Mouse (Mus musculus): ENCODE measurements around the gene Babam2.

The Babam2 gene

GRCm38 (mm10) chr5:31713841-31714264 is 16.4 kb downstream of the Babam2 start:
- DNase-seq (ENCODE audit: low spot score), result no peak

- DNase-seq (ENCODE audit: low spot score), result no peak
These were observed 18.1 kb downstream of the Babam2 start for GRCm38 (mm10) chr5:31715486-31716150.

GRCm38 (mm10) chr5:31724519-31724918 is 27.0 kb downstream of the Babam2 start:
- no peak for DNase-seq (ENCODE audit: low spot score)

- no peak for DNase-seq (ENCODE audit: low spot score)
These were observed 28.4 kb downstream of the Babam2 start for GRCm38 (mm10) chr5:31725885-31726284.

GRCm38 (mm10) chr5:31727456-31727855 is 30.0 kb downstream of the Babam2 start:
- DNase-seq (ENCODE audit: low spot score), result no peak

GRCm38 (mm10) chr5:31732644-31733338 is 35.3 kb downstream of the Babam2 start:
- no peak for DNase-seq (ENCODE audit: low spot score)

GRCm38 (mm10) chr5:31741931-31742330 is 44.4 kb downstream of the Babam2 start:
- no peak for DNase-seq (ENCODE audit: low spot score)

- no peak for DNase-seq (ENCODE audit: low spot score)
These were observed 45.1 kb downstream of the Babam2 start for GRCm38 (mm10) chr5:31742521-31743031.

- DNase-seq (ENCODE audit: low spot score), result no peak
These were observed 51.9 kb downstream of the Babam2 start for GRCm38 (mm10) chr5:31749401-31749800.

GRCm38 (mm10) chr5:31750231-31750925 is 52.9 kb downstream of the Babam2 start:
- no peak for DNase-seq (ENCODE audit: low spot score)

GRCm38 (mm10) chr5:31750955-31751354 is 53.5 kb downstream of the Babam2 start:
- no peak for DNase-seq (ENCODE audit: low spot score)

- no peak for DNase-seq (ENCODE audit: low spot score)
These were observed 57.1 kb downstream of the Babam2 start for GRCm38 (mm10) chr5:31754634-31755033.

GRCm38 (mm10) chr5:31755255-31755654 is 57.8 kb downstream of the Babam2 start:
- no peak for DNase-seq (ENCODE audit: low spot score)

GRCm38 (mm10) chr5:31758310-31759091 is 61.0 kb downstream of the Babam2 start:
- no peak for DNase-seq (ENCODE audit: low spot score)

GRCm38 (mm10) chr5:31761836-31762235 is 64.4 kb downstream of the Babam2 start:
- no peak for DNase-seq (ENCODE audit: low spot score)

- no peak for DNase-seq (ENCODE audit: low spot score)
These were observed 65.3 kb downstream of the Babam2 start for GRCm38 (mm10) chr5:31762773-31763172.

- no peak for DNase-seq (ENCODE audit: low spot score)
These were observed 68.3 kb downstream of the Babam2 start for GRCm38 (mm10) chr5:31765824-31766223.

GRCm38 (mm10) chr5:31766841-31767542 is 69.5 kb downstream of the Babam2 start:
- DNase-seq (ENCODE audit: low spot score), result no peak

GRCm38 (mm10) chr5:31771486-31771885 is 74.0 kb downstream of the Babam2 start:
- DNase-seq (ENCODE audit: low spot score), result no peak

- DNase-seq (ENCODE audit: low spot score), result no peak
These were observed 74.4 kb downstream of the Babam2 start for GRCm38 (mm10) chr5:31771921-31772320.

GRCm38 (mm10) chr5:31774976-31775375 is 77.5 kb downstream of the Babam2 start:
- DNase-seq (ENCODE audit: low spot score), result no peak
